Mouse (Mus musculus): Measurements from ENCODE around the gene Dok3. TPM values are rescaled to one million over a fixed set of nuclear protein-coding genes. Genes with fewer than 3 reads are reported as not detected.

The Dok3 gene
- total and polyA plus RNA-seq, 3 experiments: 1.6 to 4.3 TPM; not detected in 1

DNA sequence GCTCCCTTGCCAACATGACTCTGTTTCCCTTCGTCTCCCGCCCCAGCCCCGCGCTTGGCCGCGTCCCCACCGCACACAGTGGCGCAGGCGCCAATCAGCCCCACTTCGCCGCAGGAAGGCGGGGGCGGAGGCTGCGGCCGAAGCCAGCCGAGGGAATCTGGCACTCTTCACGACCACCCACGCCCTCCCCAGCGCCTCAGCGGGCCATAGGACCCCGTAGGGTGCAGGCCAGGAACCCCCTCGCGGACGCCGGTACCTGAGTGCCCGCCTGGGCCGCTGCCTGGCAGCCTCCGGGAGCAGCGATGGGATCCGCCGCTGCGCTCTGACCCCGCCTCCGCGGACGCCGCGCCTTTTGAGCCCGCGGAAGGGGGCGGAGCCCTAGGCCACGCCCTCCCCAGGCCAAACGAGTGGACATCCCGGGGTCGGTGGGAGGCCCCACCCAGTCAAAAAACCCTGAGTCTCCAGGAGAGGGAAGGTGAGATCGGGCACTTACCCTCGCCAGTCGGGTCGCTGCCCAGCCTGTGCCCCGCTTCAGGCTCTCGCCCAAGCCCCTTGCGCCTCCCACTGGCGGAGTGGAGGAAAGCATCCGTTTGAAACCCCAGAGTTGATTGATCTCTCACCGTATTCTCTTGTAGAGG lies 15.9 kb downstream of the Dok3 start, which contains the start of gene Pdlim7:
Pdlim7 (minus strand) TSS at position 566 of the 638 bp plus-strand sequence.
- peaks cover 27 to 32% of the 10 kb centered on the region in 2 experiments for H3K4me1 ChIP-seq (ENCODE audit: control insufficient read depth in 1 of 2, insufficient read depth in 2 of 2, low read length in 2 of 2)
- H3K27me3 ChIP-seq (ENCODE audit: control insufficient read depth in 1 of 2, insufficient read depth in 2 of 2, low read length in 2 of 2): no peaks in the 10 kb centered on the region
- peaks cover 0 to 27% of the 10 kb centered on the region in 2 experiments; a peak in 2 of 4 replicates for H3K36me3 ChIP-seq (ENCODE audit: control insufficient read depth in 1 of 2, insufficient read depth in 2 of 2, low read length in 2 of 2)
- H3K79me2 ChIP-seq (ENCODE audit: control insufficient read depth, insufficient read depth, low read length, poor library complexity): peaks cover 6% of the 10 kb centered on the region
- H3K4me3 ChIP-seq (ENCODE audit: control insufficient read depth in 1 of 2, insufficient read depth in 1 of 2, low read depth in 2 of 2, low read length in 2 of 2): peak within 1 kb of the TSS; percentile 63 to 81
- DNase-seq (ENCODE audit: low read depth, low spot score): peak; percentile 80
- H3K27ac ChIP-seq (ENCODE audit: control insufficient read depth, low read depth, low read length): peak within 1 kb of the TSS; percentile 78
- peak within 1 kb of the TSS; percentile 77 for H3K9ac ChIP-seq (ENCODE audit: control insufficient read depth, low read depth, low read length, poor library complexity, severe bottlenecking)
- H3K9me3 ChIP-seq (replicated peaks; ENCODE audit: insufficient read depth, low read length): no peaks in the 10 kb centered on the region
- TF ChIP-seq MAX (IDR thresholded peaks at IDR 0.05; ENCODE audit: low read length) (peak; percentile 25; the same call in 1 of the 2 replicates), SMC3 (IDR thresholded peaks at IDR 0.05; ENCODE audit: low read depth, low read length) (peak; percentile 77), POLR2AphosphoS5 (IDR thresholded peaks at IDR 0.05; ENCODE audit: borderline replicate concordance, low read depth, low read length) (no peak), NELFE (IDR thresholded peaks at IDR 0.05; ENCODE audit: low read depth, low read length) (peak; percentile 94), CHD2 (IDR thresholded peaks at IDR 0.05; ENCODE audit: low read length) (no peak), CHD1 (IDR thresholded peaks at IDR 0.05; ENCODE audit: low read depth, low read length) (no peak), TCF12 (IDR thresholded peaks at IDR 0.05; ENCODE audit: low read depth, low read length) (no peak), MAZ (IDR thresholded peaks at IDR 0.05; ENCODE audit: low read depth, low read length) (peak; percentile 65; the same call in 1 of the 2 replicates), ZMIZ1 (IDR thresholded peaks at IDR 0.05; ENCODE audit: low read depth, low read length) (peak; percentile 95), TBP (IDR thresholded peaks at IDR 0.05; ENCODE audit: low read depth, low read length) (peak; percentile 92), CTCF (IDR thresholded peaks at IDR 0.05 in 2 of 3, conservative IDR thresholded peaks at IDR 0.05 in 1 of 3; ENCODE audit: control insufficient read depth in 1 of 3, insufficient read depth in 1 of 3, low read depth in 2 of 3, low read length in 3 of 3, poor library complexity in 1 of 3, severe bottlenecking in 1 of 3) (peak; percentile 83 to 85 (median 85)), RAD21 (IDR thresholded peaks at IDR 0.05; ENCODE audit: low read depth, low read length) (peak; percentile 59), BHLHE40 (IDR thresholded peaks at IDR 0.05; ENCODE audit: borderline replicate concordance, low read depth, low read length) (no peak), GABPA (IDR thresholded peaks at IDR 0.05; ENCODE audit: low read depth, low read length) (no peak), ETS1 (IDR thresholded peaks at IDR 0.05; ENCODE audit: low read depth, low read length) (no peak; the same call in 1 of the 2 replicates), SIN3A (IDR thresholded peaks at IDR 0.05; ENCODE audit: low read length) (peak; percentile 47; the same call in 1 of the 2 replicates), GATA1 (IDR thresholded peaks at IDR 0.05; ENCODE audit: low read depth, low read length) (no peak), ELF1 (IDR thresholded peaks at IDR 0.05; ENCODE audit: low read depth, low read length) (no peak), UBTF (IDR thresholded peaks at IDR 0.05; ENCODE audit: borderline replicate concordance, insufficient read depth, low read depth, low read length) (no peak), MXI1 (IDR thresholded peaks at IDR 0.05; ENCODE audit: low read depth, low read length) (0 out of 2 replicates have a peak, but pooled peaks have one; percentile 16), KAT2A (conservative IDR thresholded peaks at IDR 0.05; ENCODE audit: low read depth, low read length) (no peak), MEF2A (IDR thresholded peaks at IDR 0.05; ENCODE audit: extremely low read depth, insufficient replicate concordance, low read depth, low read length, poor library complexity, severe bottlenecking) (no peak), USF1 (IDR thresholded peaks at IDR 0.05; ENCODE audit: low read depth, low read length) (0 out of 2 replicates have a peak, but pooled peaks have one; percentile 12), RCOR1 (IDR thresholded peaks at IDR 0.05; ENCODE audit: low read depth, low read length) (no peak), NRF1 (IDR thresholded peaks at IDR 0.05; ENCODE audit: insufficient read depth, low read depth, low read length, poor library complexity, severe bottlenecking) (peak; percentile 60), POLR2A (IDR thresholded peaks at IDR 0.05; ENCODE audit: control insufficient read depth in 1 of 2, insufficient read depth in 1 of 2, low read depth in 1 of 2, low read length in 2 of 2, poor library complexity in 1 of 2) (peak; percentile 87 to 95), EP300 (IDR thresholded peaks at IDR 0.05; ENCODE audit: low read depth in 1 of 2, low read length in 2 of 2) (0 out of 4 replicates have a peak, but pooled peaks of 1 of the 2 experiments have one; percentile 21), ZKSCAN1 (IDR thresholded peaks at IDR 0.05; ENCODE audit: low read depth, low read length) (no peak), MYB (IDR thresholded peaks at IDR 0.05; ENCODE audit: low read depth, low read length) (no peak), TAL1 (IDR thresholded peaks at IDR 0.05; ENCODE audit: low read length) (no peak), POLR2AphosphoS2 (IDR thresholded peaks at IDR 0.05; ENCODE audit: low read length) (peak; percentile 72; the same call in 1 of the 2 replicates), HCFC1 (IDR thresholded peaks at IDR 0.05; ENCODE audit: low read depth, low read length) (peak; percentile 18; the same call in 1 of the 2 replicates), ZNF384 (IDR thresholded peaks at IDR 0.05; ENCODE audit: low read depth, low read length) (no peak), MAFK (IDR thresholded peaks at IDR 0.05; ENCODE audit: borderline replicate concordance, low read depth, low read length) (no peak), JUND (IDR thresholded peaks at IDR 0.05; ENCODE audit: low read depth, low read length) (no peak), USF2 (IDR thresholded peaks at IDR 0.05; ENCODE audit: borderline replicate concordance in 1 of 2, insufficient read depth in 1 of 2, low read depth in 1 of 2, low read length in 2 of 2) (no peak)

Data from MEL (cell line).